Mouse (Mus musculus): ENCODE measurements at regions not wholly inside any gene's neighbourhood (a gene's known extent, or its start where the extent isn't known, plus 50 kb on each side); places are given as distances from the start of the nearest gene placed in this dataset.

DNA sequence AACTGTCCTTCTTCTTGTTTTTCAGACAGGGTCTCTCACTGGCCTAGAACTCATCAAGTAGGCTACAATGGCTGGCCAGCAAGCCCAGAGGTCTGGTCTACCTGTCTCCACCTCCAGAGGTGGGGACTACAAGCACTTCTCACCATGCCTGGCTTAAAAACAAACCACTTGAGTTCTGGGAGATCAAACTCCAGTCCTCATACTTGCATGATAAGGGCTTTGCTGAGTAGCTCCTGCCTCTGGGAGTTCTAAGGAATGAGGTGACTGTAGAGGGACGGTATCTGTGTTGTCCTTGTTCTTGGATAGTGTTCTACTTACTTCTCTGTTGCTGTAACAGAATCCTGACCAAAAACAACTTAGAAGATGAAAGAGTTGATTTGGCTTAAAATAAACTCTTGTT lies 654.6 kb upstream of the Fam160b2 start:
- 90% methylated on average over 1 of the region's 1 CpGs for WGBS
- no peaks in the 10 kb centered on the region for H3K9me3 ChIP-seq
- H3K27ac ChIP-seq (replicated peaks): no peak overlapping the region
- peaks cover 6% of the 10 kb centered on the region for H3K4me1 ChIP-seq
- H3K4me3 ChIP-seq: no peak overlapping the region
- no peaks in the 10 kb centered on the region for H3K27me3 ChIP-seq (replicated peaks; ENCODE audit: low read depth, poor library complexity, severe bottlenecking)
- no peaks in the 10 kb centered on the region for H3K36me3 ChIP-seq (replicated peaks)
- DNase-seq (ENCODE audit: low spot score): no peak

DNA sequence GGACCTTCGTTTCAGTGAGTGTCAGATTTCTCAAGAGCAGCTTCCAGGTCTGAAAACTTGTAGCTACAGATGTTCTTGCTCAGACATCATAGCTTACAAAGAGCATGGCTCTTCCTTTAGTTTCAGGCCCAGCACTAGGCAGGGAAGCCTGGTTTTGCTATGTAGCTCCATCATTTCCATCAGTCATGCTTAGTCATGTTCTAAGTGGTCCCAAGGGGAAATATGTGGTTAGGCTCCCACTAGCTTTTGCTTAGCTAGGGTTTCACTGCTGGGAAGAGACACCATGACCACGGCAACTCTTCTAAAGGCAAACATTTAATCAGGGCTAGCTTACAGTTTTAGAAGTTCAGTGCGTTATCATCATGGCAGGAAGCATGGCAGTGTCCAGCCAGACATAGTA lies 652.5 kb upstream of the Fam160b2 start:
- Histone ChIP-seq H3K36me3 (replicated peaks) (no peaks in the 10 kb centered on the region), H3K27me3 (replicated peaks; ENCODE audit: low read depth, poor library complexity, severe bottlenecking) (no peaks in the 10 kb centered on the region), H3K4me1 (peaks cover 6% of the 10 kb centered on the region), H3K27ac (replicated peaks) (no peak overlapping the region), H3K9me3 (no peaks in the 10 kb centered on the region), H3K4me3 (no peak overlapping the region)
- DNase-seq (ENCODE audit: low spot score): no peak
- 77% methylated on average over 3 of the region's 3 CpGs for WGBS

DNA sequence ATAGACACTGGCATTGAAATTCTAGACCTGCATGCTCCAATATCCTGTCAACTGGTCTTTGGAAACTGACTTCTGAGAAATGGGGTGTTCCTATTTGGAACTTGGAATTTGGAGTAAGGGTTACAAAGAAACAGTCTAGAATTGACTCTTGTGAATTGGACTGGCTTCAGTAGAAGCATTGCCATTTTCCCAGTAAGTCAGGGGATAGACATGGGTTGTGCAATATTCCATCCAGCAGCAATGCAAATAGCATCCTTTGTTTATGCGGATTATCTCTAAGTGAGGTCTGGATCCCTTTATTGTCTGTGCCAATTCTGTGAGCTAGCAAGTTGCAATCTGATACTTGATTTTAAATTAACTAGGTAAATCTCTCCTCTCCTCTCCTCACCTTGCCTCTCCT lies 651.5 kb upstream of the Fam160b2 start:
- 90% methylated on average over 1 of the region's 1 CpGs for WGBS
- Histone ChIP-seq H3K9me3 (no peaks in the 10 kb centered on the region), H3K4me1 (peaks cover 6% of the 10 kb centered on the region), H3K36me3 (replicated peaks) (no peaks in the 10 kb centered on the region), H3K27ac (replicated peaks) (no peak overlapping the region), H3K4me3 (no peak overlapping the region), H3K27me3 (replicated peaks; ENCODE audit: low read depth, poor library complexity, severe bottlenecking) (no peaks in the 10 kb centered on the region)
- no peak for DNase-seq (ENCODE audit: low spot score)

DNA sequence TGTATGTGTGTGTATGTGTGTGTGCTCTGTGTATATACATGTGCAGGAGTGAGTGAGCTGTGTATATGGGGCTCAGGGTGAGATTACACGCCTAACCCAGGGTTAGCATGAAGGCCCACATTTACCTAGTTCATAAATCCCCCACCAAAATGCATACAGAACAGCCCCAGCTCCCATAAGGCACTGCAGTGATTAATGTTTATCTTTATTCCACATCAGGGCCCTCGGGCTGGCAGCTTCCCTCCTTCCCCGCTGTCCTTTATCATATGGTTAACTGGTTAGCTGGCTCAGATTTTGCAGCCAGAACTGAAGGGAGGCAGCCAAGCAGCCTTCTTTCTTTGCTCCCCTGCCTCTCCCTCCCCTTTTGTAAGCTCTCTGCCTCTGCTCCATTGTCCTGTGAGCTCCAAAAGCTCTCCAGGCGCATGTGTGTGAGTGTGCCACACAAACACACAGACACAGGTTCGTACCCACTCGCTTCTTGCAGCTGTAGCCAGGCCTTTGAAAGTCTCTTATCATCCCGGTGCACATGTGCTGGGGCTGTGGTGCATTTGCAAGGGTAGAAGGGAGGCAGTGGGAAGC lies 649.8 kb upstream of the Fam160b2 start:
- Histone ChIP-seq H3K9me3 (no peaks in the 10 kb centered on the region), H3K4me3 (no peak overlapping the region), H3K27ac (replicated peaks) (peak overlapping the region; percentile 51), H3K4me1 (peaks cover 6% of the 10 kb centered on the region), H3K36me3 (replicated peaks) (no peaks in the 10 kb centered on the region), H3K27me3 (replicated peaks; ENCODE audit: low read depth, poor library complexity, severe bottlenecking) (no peaks in the 10 kb centered on the region)
- DNase-seq (ENCODE audit: low spot score): no peak
- WGBS: 63% methylated on average over 7 of the region's 7 CpGs

DNA sequence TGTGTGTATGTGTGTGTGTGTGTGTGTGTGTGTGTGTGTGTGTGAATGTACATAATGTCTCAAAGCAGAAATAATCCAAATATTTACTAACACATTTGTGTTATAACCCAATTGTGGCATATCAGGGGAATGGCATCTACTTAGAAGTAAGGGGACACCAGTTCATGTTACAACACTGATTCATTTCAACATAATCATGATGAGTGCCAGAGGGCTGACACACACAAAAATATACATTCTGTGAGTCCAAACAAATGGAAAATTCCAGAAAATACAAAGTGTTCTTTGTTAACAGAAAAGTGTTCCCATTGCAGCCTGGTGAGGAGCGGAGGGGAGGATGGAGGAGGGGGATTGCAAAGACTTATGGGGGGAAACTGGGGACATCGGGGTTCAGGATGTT lies 648.9 kb upstream of the Fam160b2 start:
- no peaks in the 10 kb centered on the region for H3K9me3 ChIP-seq
- 86% methylated on average over 2 of the region's 2 CpGs for WGBS
- no peak overlapping the region for H3K27ac ChIP-seq (replicated peaks)
- no peaks in the 10 kb centered on the region for H3K27me3 ChIP-seq (replicated peaks; ENCODE audit: low read depth, poor library complexity, severe bottlenecking)
- DNase-seq (ENCODE audit: low spot score): no peak
- peaks cover 6% of the 10 kb centered on the region for H3K4me1 ChIP-seq
- H3K36me3 ChIP-seq (replicated peaks): no peaks in the 10 kb centered on the region
- no peak overlapping the region for H3K4me3 ChIP-seq

DNA sequence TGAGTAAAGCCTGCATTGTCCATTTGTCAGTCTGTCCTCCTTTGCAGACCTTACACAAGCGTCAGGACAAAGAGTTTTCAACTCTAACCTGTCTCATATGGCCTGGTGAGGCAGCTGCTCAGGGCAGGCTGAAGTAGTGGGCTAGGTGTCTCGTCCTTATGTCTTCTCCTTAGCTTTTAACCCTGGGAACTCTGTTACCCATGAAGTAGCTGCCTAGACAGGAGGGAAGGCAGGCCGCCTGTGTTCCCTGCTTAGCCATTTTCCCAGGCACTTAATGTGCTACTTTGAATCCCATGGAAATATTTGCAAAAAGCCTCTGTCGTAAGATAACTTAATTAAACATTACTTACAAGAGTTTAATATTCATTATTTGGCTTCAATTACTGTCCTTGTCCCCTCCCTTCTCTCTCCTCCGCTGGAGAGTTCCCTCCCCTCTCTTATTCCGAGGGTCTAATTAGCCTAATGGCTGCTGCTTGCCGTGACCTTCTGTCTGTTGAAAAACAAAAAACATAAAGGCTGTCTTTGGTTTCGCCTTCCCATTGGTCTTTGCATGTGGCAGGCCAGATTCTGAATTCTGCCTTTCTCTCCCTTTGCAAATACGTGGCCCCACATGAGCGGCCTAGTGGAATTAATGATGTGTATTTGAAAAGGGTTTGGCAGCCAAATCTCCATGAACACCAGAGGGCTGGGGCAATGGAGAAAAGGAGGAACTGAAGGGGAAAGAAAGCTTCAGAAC lies 642.2 kb upstream of the Fam160b2 start:
- Histone ChIP-seq H3K36me3 (replicated peaks) (no peaks in the 10 kb centered on the region), H3K27ac (replicated peaks) (peak overlapping the region; percentile 65), H3K9me3 (no peaks in the 10 kb centered on the region), H3K4me1 (peaks cover 16% of the 10 kb centered on the region), H3K4me3 (no peak overlapping the region), H3K27me3 (replicated peaks; ENCODE audit: low read depth, poor library complexity, severe bottlenecking) (no peaks in the 10 kb centered on the region)
- DNase-seq (ENCODE audit: low spot score): peak; percentile 15
- WGBS: 36% methylated on average over 10 of the region's 10 CpGs

DNA sequence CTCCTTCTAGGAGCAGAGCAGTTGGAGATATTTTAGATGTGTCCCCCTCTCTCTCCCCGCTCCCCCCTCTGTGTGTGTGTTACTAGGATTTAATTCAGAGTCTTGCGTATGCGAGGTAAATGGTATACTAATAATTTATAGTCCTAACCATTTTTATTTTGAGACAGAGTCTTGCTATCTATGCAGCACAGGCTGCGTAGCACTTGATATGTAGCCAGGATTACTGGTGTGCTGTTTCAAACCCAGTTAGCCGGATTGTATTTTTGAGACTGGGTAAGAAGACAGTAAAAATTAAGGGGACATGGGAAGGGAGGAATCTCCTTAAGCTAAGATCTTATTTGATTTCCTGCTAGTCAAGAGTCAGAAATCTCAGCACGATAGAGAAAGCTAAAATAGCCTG lies 636.6 kb upstream of the Fam160b2 start:
- Histone ChIP-seq H3K4me3 (no peak overlapping the region), H3K36me3 (replicated peaks) (no peaks in the 10 kb centered on the region), H3K9me3 (no peaks in the 10 kb centered on the region), H3K27me3 (replicated peaks; ENCODE audit: low read depth, poor library complexity, severe bottlenecking) (no peaks in the 10 kb centered on the region), H3K4me1 (peaks cover under 1% of the 10 kb centered on the region; the same call in 1 of the 2 replicates), H3K27ac (replicated peaks) (no peak overlapping the region)
- no peak for DNase-seq (ENCODE audit: low spot score)
- WGBS: 90% methylated on average over 6 of the region's 6 CpGs

DNA sequence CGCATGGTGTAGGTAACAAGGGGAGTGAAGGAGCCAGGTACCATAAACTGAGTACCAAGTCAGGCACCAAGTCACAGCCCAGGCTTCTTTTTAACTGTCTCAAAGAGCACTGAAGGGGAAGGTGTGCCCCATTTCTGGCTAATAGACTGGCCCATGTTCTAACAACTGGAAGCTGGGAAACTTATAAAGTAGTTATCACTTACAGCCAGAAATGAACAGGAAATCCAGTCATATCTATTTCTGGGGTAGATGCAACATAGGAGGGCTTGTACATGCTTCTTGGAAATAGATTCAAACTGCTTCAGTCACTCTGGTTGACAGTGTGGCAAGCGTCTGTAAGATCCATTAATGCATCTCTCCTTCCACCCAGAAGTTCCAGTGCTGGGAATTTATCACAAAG lies 635.3 kb upstream of the Fam160b2 start:
- no peaks in the 10 kb centered on the region for H3K9me3 ChIP-seq
- no peaks in the 10 kb centered on the region for H3K4me1 ChIP-seq
- H3K27me3 ChIP-seq (replicated peaks; ENCODE audit: low read depth, poor library complexity, severe bottlenecking): no peaks in the 10 kb centered on the region
- no peak overlapping the region for H3K27ac ChIP-seq (replicated peaks)
- 88% methylated on average over 2 of the region's 2 CpGs for WGBS
- H3K36me3 ChIP-seq (replicated peaks): no peaks in the 10 kb centered on the region
- H3K4me3 ChIP-seq: no peak overlapping the region
- DNase-seq (ENCODE audit: low spot score): no peak

DNA sequence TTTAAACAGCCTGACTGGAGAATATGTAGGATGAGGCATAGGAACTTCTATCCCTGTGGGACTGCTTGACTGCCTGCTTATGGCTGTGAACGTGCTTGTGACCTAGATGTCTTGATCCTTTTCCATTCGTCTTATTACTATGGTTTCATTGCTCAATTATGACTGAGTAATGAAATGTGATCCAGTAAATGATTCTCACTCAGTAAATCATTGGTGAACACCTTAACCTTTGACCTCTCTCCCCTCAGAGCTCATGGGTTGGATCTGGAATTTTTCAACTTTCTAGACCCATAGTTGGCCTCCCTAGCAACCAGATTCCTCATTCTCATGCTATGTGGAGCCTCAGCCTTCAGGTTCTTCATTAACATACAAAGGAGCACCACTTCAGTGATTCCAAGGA lies 634.6 kb upstream of the Fam160b2 start:
- Histone ChIP-seq H3K36me3 (replicated peaks) (no peaks in the 10 kb centered on the region), H3K4me1 (no peaks in the 10 kb centered on the region), H3K27ac (replicated peaks) (no peak overlapping the region), H3K4me3 (no peak overlapping the region), H3K9me3 (no peaks in the 10 kb centered on the region), H3K27me3 (replicated peaks; ENCODE audit: low read depth, poor library complexity, severe bottlenecking) (no peaks in the 10 kb centered on the region)
- DNase-seq (ENCODE audit: low spot score): no peak
- 52% methylated on average over 2 of the region's 2 CpGs for WGBS

DNA sequence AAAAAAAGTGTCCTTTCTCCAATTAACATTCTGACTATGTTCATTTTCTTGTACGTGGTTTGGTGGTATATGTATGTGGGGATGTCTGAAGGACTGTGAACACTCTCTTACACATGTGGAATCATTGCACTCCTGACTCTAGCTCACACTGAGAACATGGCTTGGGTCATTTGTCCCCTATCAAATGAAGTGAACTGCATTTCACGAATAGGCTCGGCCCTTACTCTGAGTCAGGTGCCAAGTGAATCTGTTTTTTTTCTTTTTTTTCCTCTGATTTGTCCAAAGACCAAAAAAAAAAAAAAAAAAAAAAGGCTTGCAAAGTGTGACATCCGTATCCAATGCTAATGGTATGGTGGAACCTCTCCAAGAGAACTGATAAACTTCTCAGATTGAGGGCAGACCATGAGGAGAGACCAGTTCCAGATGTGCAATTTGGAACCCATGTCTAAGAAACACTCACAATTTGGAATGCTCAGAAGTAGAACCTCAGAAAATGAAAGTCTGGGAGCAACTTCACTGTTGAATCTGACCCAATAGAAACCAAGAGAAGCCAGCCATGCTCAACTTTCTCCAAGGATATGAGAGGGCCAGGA lies 631.7 kb upstream of the Fam160b2 start:
- Histone ChIP-seq H3K4me3 (no peak overlapping the region), H3K36me3 (replicated peaks) (no peaks in the 10 kb centered on the region), H3K27me3 (replicated peaks; ENCODE audit: low read depth, poor library complexity, severe bottlenecking) (no peaks in the 10 kb centered on the region), H3K27ac (replicated peaks) (no peak overlapping the region), H3K4me1 (no peaks in the 10 kb centered on the region), H3K9me3 (no peaks in the 10 kb centered on the region)
- DNase-seq (ENCODE audit: low spot score): no peak
- whole genome bisulfite sequencing: 84% methylated on average over 4 of the region's 4 CpGs

DNA sequence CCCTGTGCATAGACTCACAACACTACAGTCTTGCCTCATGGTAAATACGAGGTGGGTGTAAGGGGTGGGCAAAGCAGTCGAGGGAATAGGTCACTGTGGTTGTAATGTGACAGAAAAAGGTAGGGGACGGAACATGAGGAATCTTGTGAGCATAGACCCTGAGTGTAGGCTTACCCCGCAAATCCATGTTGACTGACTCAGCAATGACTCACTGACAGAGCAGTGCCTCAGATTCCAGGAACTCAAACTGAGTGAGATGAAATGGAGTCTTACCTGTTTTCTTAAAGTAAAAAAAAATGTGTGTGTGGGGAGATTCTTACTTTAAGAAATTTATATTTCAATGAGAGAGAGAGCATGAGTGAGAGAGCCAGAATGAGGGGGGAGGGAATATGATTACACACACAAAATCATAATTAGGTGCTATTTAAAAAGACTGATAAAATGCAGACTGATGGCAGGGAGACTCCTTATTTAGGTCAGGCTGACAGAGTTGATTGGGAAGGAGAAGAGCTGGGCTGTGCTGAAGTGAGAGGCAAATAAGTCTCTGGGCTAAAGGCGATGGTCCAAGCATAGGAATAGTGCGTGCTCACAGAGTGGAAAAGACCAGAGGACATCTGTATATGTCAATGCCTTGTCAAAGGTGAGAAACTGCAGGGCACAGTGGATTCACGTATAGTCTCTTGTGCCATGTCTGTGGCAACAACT lies 631.0 kb upstream of the Fam160b2 start:
- Histone ChIP-seq H3K27me3 (replicated peaks; ENCODE audit: low read depth, poor library complexity, severe bottlenecking) (no peaks in the 10 kb centered on the region), H3K36me3 (replicated peaks) (no peaks in the 10 kb centered on the region), H3K27ac (replicated peaks) (no peak overlapping the region), H3K4me3 (no peak overlapping the region), H3K4me1 (no peaks in the 10 kb centered on the region), H3K9me3 (no peaks in the 10 kb centered on the region)
- WGBS: 89% methylated on average over 7 of the region's 7 CpGs
- DNase-seq (ENCODE audit: low spot score): no peak

DNA sequence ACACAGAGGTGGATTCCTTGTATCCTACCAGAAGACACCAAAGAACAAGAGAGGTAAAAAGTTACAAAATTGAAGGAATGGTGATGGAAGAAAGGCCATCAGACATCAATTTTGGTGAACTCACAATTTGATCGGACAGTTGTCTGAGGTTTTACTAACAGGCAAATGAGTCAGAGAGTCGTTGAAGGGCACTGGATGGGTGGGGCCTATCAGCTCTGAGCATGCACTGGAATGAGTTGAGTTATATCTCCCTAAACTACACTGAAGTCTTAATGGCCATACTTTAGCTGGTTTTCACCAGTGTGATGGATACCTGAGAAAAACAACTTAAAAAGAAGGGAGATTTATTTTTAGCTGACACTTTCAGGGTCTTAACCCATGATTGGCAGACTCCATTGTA lies 630.3 kb upstream of the Fam160b2 start:
- Histone ChIP-seq H3K36me3 (replicated peaks) (no peaks in the 10 kb centered on the region), H3K4me3 (no peak overlapping the region), H3K27ac (replicated peaks) (no peak overlapping the region), H3K9me3 (no peaks in the 10 kb centered on the region), H3K27me3 (replicated peaks; ENCODE audit: low read depth, poor library complexity, severe bottlenecking) (no peaks in the 10 kb centered on the region), H3K4me1 (no peaks in the 10 kb centered on the region)
- DNase-seq (ENCODE audit: low spot score): no peak
- 88% methylated on average over 2 of the region's 2 CpGs for WGBS

All from embryonic facial prominence, embryonic 10.5 days (tissue).